9 mouse cellular contexts compared by ENCODE assay signal in genomic region chr11:11960858-11961257, GRCm38 (mm10).
A peak's percentile ranks its signal among the peaks of the same experiment; 100 is the strongest.
DNase-seq lines count a peak whose midpoint lies in the region; ATAC-seq and TF ChIP-seq lines count a peak whose summit lies in the region.
"Had no signal": no experiment of that assay in that cellular context is flagged by ENCODE, and none has a peak within 500 bp of the region (broad histone marks: within the 10 kb centered on the region; RNA-seq: fewer than 3 reads in every experiment).

No protein-coding gene starts in this region.

- H3K36me3 ChIP-seq in heart, embryonic 12.5 days, result peaks cover 13% of the 10 kb centered on the region
- no peaks in the 10 kb centered on the region for H3K36me3 ChIP-seq in intestine, postnatal 0 days (ENCODE audit: control insufficient read depth, insufficient read depth)
- no peaks in the 10 kb centered on the region for H3K36me3 ChIP-seq in stomach, embryonic 15.5 days

- no peaks in the 10 kb centered on the region for H3K27me3 ChIP-seq in heart, embryonic 12.5 days (replicated peaks)
- H3K27me3 ChIP-seq in intestine, postnatal 0 days (replicated peaks; ENCODE audit: control insufficient read depth, insufficient read depth, low read length), result no peaks in the 10 kb centered on the region
- H3K27me3 ChIP-seq in stomach, embryonic 15.5 days (replicated peaks), result no peaks in the 10 kb centered on the region

- H3K9ac ChIP-seq in heart, embryonic 12.5 days, result peak overlapping the region; percentile 56; the same call in 1 of the 2 replicates
- H3K9ac ChIP-seq in intestine, postnatal 0 days (ENCODE audit: low read depth, low read length), result no peak overlapping the region
- no peak overlapping the region for H3K9ac ChIP-seq in stomach, embryonic 15.5 days

- no peaks in the 10 kb centered on the region for H3K9me3 ChIP-seq in heart, embryonic 12.5 days (replicated peaks)
- no peaks in the 10 kb centered on the region for H3K9me3 ChIP-seq in intestine, postnatal 0 days (ENCODE audit: control insufficient read depth)
- H3K9me3 ChIP-seq in stomach, embryonic 15.5 days, result no peaks in the 10 kb centered on the region

- no peak overlapping the region for H3K4me2 ChIP-seq in heart, embryonic 12.5 days
- H3K4me2 ChIP-seq in intestine, postnatal 0 days (replicated peaks; ENCODE audit: low read depth), result no peak overlapping the region
- H3K4me2 ChIP-seq in stomach, embryonic 15.5 days, result no peak overlapping the region; the same call in 1 of the 2 replicates

- WGBS in heart, embryonic 12.5 days, result 26% methylated on average over 5 of the region's 5 CpGs
- 13% methylated on average over 5 of the region's 5 CpGs for WGBS in intestine, postnatal 0 days
- 18% methylated on average over 5 of the region's 5 CpGs for WGBS in stomach, embryonic 15.5 days

- H3K4me3 ChIP-seq in heart, embryonic 12.5 days, result no peak overlapping the region
- no peak overlapping the region for H3K4me3 ChIP-seq in intestine, postnatal 0 days (ENCODE audit: low read depth, low read length)
- H3K4me3 ChIP-seq in stomach, embryonic 15.5 days (replicated peaks), result no peak overlapping the region

- H3K27ac ChIP-seq in heart, embryonic 12.5 days (ENCODE audit: poor library complexity, severe bottlenecking), result peak overlapping the region; percentile 90
- H3K27ac ChIP-seq in intestine, postnatal 0 days (ENCODE audit: low read depth, low read length), result peak overlapping the region; percentile 74
- H3K27ac ChIP-seq in stomach, embryonic 15.5 days, result peak overlapping the region; percentile 87

- no peak for TF ChIP-seq CTCF in intestine, postnatal 0 days (IDR thresholded peaks at IDR 0.05; ENCODE audit: low read depth)

- DNase-seq in heart, adult 18-20 months, result no peak
- DNase-seq in lung, postnatal 36 days, result peak; percentile 19
- DNase-seq in lung, postnatal 25 days (ENCODE audit: low spot score), result no peak
- no peak for DNase-seq in B cell, adult 2 months
- DNase-seq in right cerebral cortex, postnatal 14 days, result no peak
- DNase-seq: left cerebral cortex, postnatal 4 days had no signal

- H3K4me1 ChIP-seq in heart, embryonic 12.5 days (replicated peaks), result peaks cover 75% of the 10 kb centered on the region
- 0 out of 2 replicates have a peak, but pooled peaks cover 5% of the 10 kb centered on the region for H3K4me1 ChIP-seq in intestine, postnatal 0 days (replicated peaks; ENCODE audit: control insufficient read depth, insufficient read depth, low read length)
- H3K4me1 ChIP-seq in stomach, embryonic 15.5 days, result peaks cover 37% of the 10 kb centered on the region

- no peak for ATAC-seq in heart, embryonic 12.5 days (ENCODE audit: insufficient number of reproducible peaks, low FRiP score)
- ATAC-seq in intestine, postnatal 0 days, result peak; percentile 64
- ATAC-seq in stomach, embryonic 15.5 days (ENCODE audit: insufficient read depth, low FRiP score, low read depth), result no peak
